7 mouse cellular contexts compared by ENCODE assay signal in genomic region chr4:137724212-137724611, GRCm38 (mm10). TPM values are rescaled to one million over a fixed set of nuclear protein-coding genes. Genes with fewer than 3 reads are reported as not detected.
DNase-seq lines count a peak whose midpoint lies in the region; ATAC-seq lines count a peak whose summit lies in the region.

No protein-coding gene starts in this region.

- no peak overlapping the region; the same call in 1 of the 2 replicates for H3K4me3 ChIP-seq in midbrain, embryonic 12.5 days
- H3K4me3 ChIP-seq in midbrain, embryonic 14.5 days (replicated peaks; ENCODE audit: low read depth, low read length): no peak overlapping the region

- ATAC-seq in midbrain, embryonic 12.5 days (ENCODE audit: low FRiP score, low read depth): no peak
- ATAC-seq in midbrain, embryonic 14.5 days (ENCODE audit: low FRiP score, low TSS enrichment): no peak
- ATAC-seq in inflammation-experienced regulatory T-cells, adult 6 months: peak; percentile 63

- no peak overlapping the region; the same call in 1 of the 2 replicates for H3K4me2 ChIP-seq in midbrain, embryonic 12.5 days (replicated peaks)
- no peak overlapping the region for H3K4me2 ChIP-seq in midbrain, embryonic 14.5 days (ENCODE audit: low read length)

- WGBS in midbrain, embryonic 12.5 days: 53% methylated on average over 11 of the region's 11 CpGs
- 48% methylated on average over 11 of the region's 11 CpGs for WGBS in midbrain, embryonic 14.5 days

- peak overlapping the region; percentile 8; the same call in 1 of the 2 replicates for H3K9ac ChIP-seq in midbrain, embryonic 12.5 days (replicated peaks)
- H3K9ac ChIP-seq in midbrain, embryonic 14.5 days (replicated peaks; ENCODE audit: low read length): no peak overlapping the region; the same call in 1 of the 2 replicates

- H3K27ac ChIP-seq in midbrain, embryonic 12.5 days (replicated peaks): no peak overlapping the region
- H3K27ac ChIP-seq in midbrain, embryonic 14.5 days (replicated peaks; ENCODE audit: low read depth, low read length): no peak overlapping the region

- peaks cover 58% of the 10 kb centered on the region for H3K27me3 ChIP-seq in midbrain, embryonic 12.5 days
- 0 out of 2 replicates have a peak, but pooled peaks cover 3% of the 10 kb centered on the region for H3K27me3 ChIP-seq in midbrain, embryonic 14.5 days (ENCODE audit: control insufficient read depth, insufficient read depth, low read length)

- DNase-seq in midbrain, embryonic 14.5 days: no peak
- peak; percentile 46 to 62 for DNase-seq in gastrocnemius, adult 8-10 months (ENCODE audit: low spot score in 2 of 2)
- DNase-seq in lung, postnatal 10 days: peak; percentile 61
- DNase-seq in left cerebral cortex, postnatal 25 days (ENCODE audit: low spot score in 2 of 2): no peak
- DNase-seq in cerebellum, adult 8-10 months: no peak

- H3K4me1 ChIP-seq in midbrain, embryonic 12.5 days: peaks cover 51% of the 10 kb centered on the region
- H3K4me1 ChIP-seq in midbrain, embryonic 14.5 days (ENCODE audit: control insufficient read depth, insufficient read depth, low read length): peaks cover 28% of the 10 kb centered on the region

- no peaks in the 10 kb centered on the region for H3K36me3 ChIP-seq in midbrain, embryonic 12.5 days
- H3K36me3 ChIP-seq in midbrain, embryonic 14.5 days (ENCODE audit: control insufficient read depth, insufficient read depth, low read length): 0 out of 2 replicates have a peak, but pooled peaks cover 4% of the 10 kb centered on the region

- intact Hi-C loops in left cerebral cortex, postnatal 25 days (cut with DNase I): no loop called here

- H3K9me3 ChIP-seq in midbrain, embryonic 12.5 days: no peaks in the 10 kb centered on the region
- H3K9me3 ChIP-seq in midbrain, embryonic 14.5 days (ENCODE audit: control insufficient read depth, low read length): no peaks in the 10 kb centered on the region

RNA-seq across cellular contexts. Expression of gene Rap1gap, which starts 59.7 kb away (rescaled TPM):
- 11.6 and 12.1 TPM in 2 replicates for polyA plus RNA-seq in midbrain, embryonic 12.5 days (2016; fragmentation: Nextera tagmentation; extraction: Ambion mirVana)
- polyA plus RNA-seq in midbrain, embryonic 14.5 days (2014; fragmentation: Nextera tagmentation; extraction: Ambion mirVana): 57.7 and 60.8 TPM in 2 replicates
- total RNA-seq in gastrocnemius, adult 8-10 months (2022): 10 to 100 TPM in 1 of 4 experiments, 1 to 10 TPM in 3; 6.1 to 10.2 (median 6.6) TPM
- 1 to 10 TPM in 2 of 3 experiments, under 1 TPM in 1; 0.45 to 2.3 (median 1.9) TPM for polyA plus RNA-seq in inflammation-experienced regulatory T-cells, adult 6 months (2017; shearing (Covaris generic))
- total RNA-seq in left cerebral cortex, postnatal 25 days (2021): 100 to 1,000 TPM; 263 to 318 TPM

Comparison
In these comparisons a context has a peak if more than half of its experiments do, and no peak if none do; other contexts are left out.
1. DNase-seq: peak in gastrocnemius, adult 8-10 months (2 of 2) and lung, postnatal 10 days (single experiment); none in midbrain, embryonic 14.5 days (single experiment), left cerebral cortex, postnatal 25 days (0 of 2) and cerebellum, adult 8-10 months (single experiment).